Mouse (Mus musculus): Measurements from ENCODE around the gene Thoc6. TPM values are rescaled to one million over a fixed set of nuclear protein-coding genes. Genes with fewer than 3 reads are reported as not detected.
A peak's percentile ranks its signal among the peaks of the same experiment; 100 is the strongest.

The Thoc6 gene
- polyA plus RNA-seq, 1 experiment: 67.3 TPM

GRCm38 (mm10) chr17:23651363-23651762 is 22.3 kb downstream of the Thoc6 start:
- no peaks in the 10 kb centered on the region for H3K4me1 ChIP-seq
- H3K9me3 ChIP-seq: no peaks in the 10 kb centered on the region
- no peaks in the 10 kb centered on the region for H3K36me3 ChIP-seq (replicated peaks; ENCODE audit: low read length)
- H3K4me3 ChIP-seq (replicated peaks): no peak overlapping the region
- H3K27me3 ChIP-seq (replicated peaks): peaks cover 39% of the 10 kb centered on the region
- TF ChIP-seq GATA1 (IDR thresholded peaks at IDR 0.05; ENCODE audit: borderline replicate concordance, low read length): no peak
- TF ChIP-seq FLI1 (IDR thresholded peaks at IDR 0.05; ENCODE audit: low read length): no peak

- Histone ChIP-seq H3K9me3 (peaks cover 15% of the 10 kb centered on the region), H3K27me3 (replicated peaks) (peaks cover 47% of the 10 kb centered on the region), H3K4me1 (peaks cover 10% of the 10 kb centered on the region), H3K36me3 (replicated peaks; ENCODE audit: low read length) (no peaks in the 10 kb centered on the region), H3K4me3 (replicated peaks) (no peak overlapping the region)
- TF ChIP-seq FLI1 (IDR thresholded peaks at IDR 0.05; ENCODE audit: low read length) (no peak), GATA1 (IDR thresholded peaks at IDR 0.05; ENCODE audit: borderline replicate concordance, low read length) (no peak)
Measured at GRCm38 (mm10) chr17:23645894-23646293, 27.8 kb downstream of the Thoc6 start.

- Histone ChIP-seq H3K4me1 (peaks cover 10% of the 10 kb centered on the region), H3K36me3 (replicated peaks; ENCODE audit: low read length) (no peaks in the 10 kb centered on the region), H3K4me3 (replicated peaks) (peak within 1 kb of the TSS; percentile 89), H3K27me3 (replicated peaks) (peaks cover 51% of the 10 kb centered on the region), H3K9me3 (peaks cover 15% of the 10 kb centered on the region)
- TF ChIP-seq FLI1 (IDR thresholded peaks at IDR 0.05; ENCODE audit: low read length): no peak
Measured at GRCm38 (mm10) chr17:23644613-23645495, 28.8 kb downstream of the Thoc6 start, which contains the start of gene Mmp25. Gene Mmp25, minus strand, starts transcription at chr17:23645277.

- no peak overlapping the region for H3K4me3 ChIP-seq (replicated peaks)
- peaks cover 20% of the 10 kb centered on the region for H3K4me1 ChIP-seq
- no peak for TF ChIP-seq GATA1 (IDR thresholded peaks at IDR 0.05; ENCODE audit: borderline replicate concordance, low read length)
- peaks cover 60% of the 10 kb centered on the region for H3K27me3 ChIP-seq (replicated peaks)
- H3K36me3 ChIP-seq (replicated peaks; ENCODE audit: low read length): no peaks in the 10 kb centered on the region
- no peaks in the 10 kb centered on the region for H3K9me3 ChIP-seq
Measured at GRCm38 (mm10) chr17:23631241-23631640, 42.4 kb downstream of the Thoc6 start.

GRCm38 (mm10) chr17:23630195-23631020 is 43.3 kb downstream of the Thoc6 start:
- Histone ChIP-seq H3K9me3 (no peaks in the 10 kb centered on the region), H3K4me1 (peaks cover 17% of the 10 kb centered on the region), H3K4me3 (replicated peaks) (peak overlapping the region; percentile 79), H3K36me3 (replicated peaks; ENCODE audit: low read length) (no peaks in the 10 kb centered on the region), H3K27me3 (replicated peaks) (peaks cover 52% of the 10 kb centered on the region)
- TF ChIP-seq GATA1 (IDR thresholded peaks at IDR 0.05; ENCODE audit: borderline replicate concordance, low read length) (no peak), FLI1 (IDR thresholded peaks at IDR 0.05; ENCODE audit: low read length) (no peak)

GRCm38 (mm10) chr17:23627813-23628212 is 45.9 kb downstream of the Thoc6 start:
- H3K27me3 ChIP-seq (replicated peaks): peaks cover 45% of the 10 kb centered on the region
- H3K9me3 ChIP-seq: no peaks in the 10 kb centered on the region
- TF ChIP-seq FLI1 (IDR thresholded peaks at IDR 0.05; ENCODE audit: low read length) (no peak), GATA1 (IDR thresholded peaks at IDR 0.05; ENCODE audit: borderline replicate concordance, low read length) (no peak)

GRCm38 (mm10) chr17:23620351-23620750 is 53.3 kb downstream of the Thoc6 start:
- TF ChIP-seq FLI1 (IDR thresholded peaks at IDR 0.05; ENCODE audit: low read length) (no peak), GATA1 (IDR thresholded peaks at IDR 0.05; ENCODE audit: borderline replicate concordance, low read length) (no peak)
- Histone ChIP-seq H3K4me1 (peaks cover 5% of the 10 kb centered on the region; the same call in 1 of the 2 replicates), H3K4me3 (replicated peaks) (no peak overlapping the region), H3K27me3 (replicated peaks) (peaks cover 44% of the 10 kb centered on the region), H3K9me3 (no peaks in the 10 kb centered on the region), H3K36me3 (replicated peaks; ENCODE audit: low read length) (no peaks in the 10 kb centered on the region)

More at GRCm38 (mm10) chr17:23627813-23628212, 45.9 kb downstream of the Thoc6 start:
- Histone ChIP-seq H3K4me3 (replicated peaks) (no peak overlapping the region), H3K36me3 (replicated peaks; ENCODE audit: low read length) (no peaks in the 10 kb centered on the region), H3K4me1 (peaks cover 17% of the 10 kb centered on the region)

Other genes starting within 250 kb of the Thoc6 start
- 0.01 TPM in 1 of 2 replicates, not detected in the other for gene Vmn2r117, start 194.2 kb downstream of the Thoc6 start, polyA plus RNA-seq (2012; ENCODE audit: insufficient read depth, low replicate concordance)
- 4.9 and 8.0 TPM in 2 replicates for gene Zfp213, start 109.6 kb downstream of the Thoc6 start, polyA plus RNA-seq (2012; ENCODE audit: insufficient read depth, low replicate concordance)
- 0.96 TPM in 1 of 2 replicates, not detected in the other for gene Zfp13, start 74.4 kb downstream of the Thoc6 start, polyA plus RNA-seq (2012; ENCODE audit: insufficient read depth, low replicate concordance)
- not detected in 2 replicates for gene Zscan10, start 73.0 kb downstream of the Thoc6 start, polyA plus RNA-seq (2012; ENCODE audit: insufficient read depth, low replicate concordance)
- gene Mmp25, start 28.6 kb downstream of the Thoc6 start, polyA plus RNA-seq (2012; ENCODE audit: insufficient read depth, low replicate concordance): not detected in 2 replicates
- gene Bicdl2, start 13.4 kb downstream of the Thoc6 start, polyA plus RNA-seq (2012; ENCODE audit: insufficient read depth, low replicate concordance): not detected in 2 replicates
- gene Hcfc1r1, start 286 bp downstream of the Thoc6 start, polyA plus RNA-seq (2012; ENCODE audit: insufficient read depth, low replicate concordance): 263 and 516 TPM in 2 replicates
- gene Tnfrsf12a, start 3.6 kb upstream of the Thoc6 start, polyA plus RNA-seq (2012; ENCODE audit: insufficient read depth, low replicate concordance): 3.1 TPM in 1 of 2 replicates, not detected in the other
- gene Cldn6, start 5.4 kb upstream of the Thoc6 start, polyA plus RNA-seq (2012; ENCODE audit: insufficient read depth, low replicate concordance): 0.48 TPM in 1 of 2 replicates, not detected in the other
- gene Cldn9, start 10.1 kb upstream of the Thoc6 start, polyA plus RNA-seq (2012; ENCODE audit: insufficient read depth, low replicate concordance): not detected in 2 replicates
- gene 1520401A03Rik, start 48.9 kb upstream of the Thoc6 start, polyA plus RNA-seq (2012; ENCODE audit: insufficient read depth, low replicate concordance): 0.22 TPM in 1 of 2 replicates, not detected in the other
- gene Pkmyt1, start 52.5 kb upstream of the Thoc6 start, polyA plus RNA-seq (2012; ENCODE audit: insufficient read depth, low replicate concordance): 43.9 and 71.2 TPM in 2 replicates
- 1.7 TPM in 1 of 2 replicates, not detected in the other for gene Paqr4, start 67.0 kb upstream of the Thoc6 start, polyA plus RNA-seq (2012; ENCODE audit: insufficient read depth, low replicate concordance)
- gene Kremen2, start 72.0 kb upstream of the Thoc6 start, polyA plus RNA-seq (2012; ENCODE audit: insufficient read depth, low replicate concordance): not detected in 2 replicates
- 6.0 and 53.7 TPM in 2 replicates for gene Flywch1, start 97.7 kb upstream of the Thoc6 start, polyA plus RNA-seq (2012; ENCODE audit: insufficient read depth, low replicate concordance)
- 17.2 and 29.2 TPM in 2 replicates for gene Flywch2, start 112.2 kb upstream of the Thoc6 start, polyA plus RNA-seq (2012; ENCODE audit: insufficient read depth, low replicate concordance)
- 117 and 357 TPM in 2 replicates for gene Srrm2, start 116.7 kb upstream of the Thoc6 start, polyA plus RNA-seq (2012; ENCODE audit: insufficient read depth, low replicate concordance)
- 484 and 719 TPM in 2 replicates for gene Elob, start 155.3 kb upstream of the Thoc6 start, polyA plus RNA-seq (2012; ENCODE audit: insufficient read depth, low replicate concordance)
- not detected in 2 replicates for gene Prss33, start 162.2 kb upstream of the Thoc6 start, polyA plus RNA-seq (2012; ENCODE audit: insufficient read depth, low replicate concordance)
- not detected in 2 replicates for gene Prss32, start 170.0 kb upstream of the Thoc6 start, polyA plus RNA-seq (2012; ENCODE audit: insufficient read depth, low replicate concordance)
- gene Prss41, start 170.3 kb upstream of the Thoc6 start, polyA plus RNA-seq (2012; ENCODE audit: insufficient read depth, low replicate concordance): 0.28 TPM in 1 of 2 replicates, not detected in the other
- not detected in 2 replicates for gene Prss21, start 194.2 kb upstream of the Thoc6 start, polyA plus RNA-seq (2012; ENCODE audit: insufficient read depth, low replicate concordance)
- not detected in 2 replicates for gene Dcpp1, start 207.0 kb upstream of the Thoc6 start, polyA plus RNA-seq (2012; ENCODE audit: insufficient read depth, low replicate concordance)
- not detected in 2 replicates for gene Dcpp2, start 207.0 kb upstream of the Thoc6 start, polyA plus RNA-seq (2012; ENCODE audit: insufficient read depth, low replicate concordance)
- gene Dcpp3, start 243.6 kb upstream of the Thoc6 start, polyA plus RNA-seq (2012; ENCODE audit: insufficient read depth, low replicate concordance): not detected in 2 replicates

Measured in megakaryocyte, embryonic 14.5 days (primary cell).